ENCODE assay signal across 7 mouse cellular contexts in genomic region chr2:106889297-106890000, GRCm38 (mm10).
DNase-seq lines count a peak whose midpoint lies in the region; ATAC-seq lines count a peak whose summit lies in the region.

No protein-coding gene starts in this region.

- no peaks in the 10 kb centered on the region for H3K36me3 ChIP-seq in neural tube, embryonic 15.5 days
- no peaks in the 10 kb centered on the region for H3K36me3 ChIP-seq in heart, embryonic 15.5 days
- H3K36me3 ChIP-seq in limb, embryonic 13.5 days: no peaks in the 10 kb centered on the region
- H3K36me3 ChIP-seq in stomach, embryonic 16.5 days (ENCODE audit: control insufficient read depth, insufficient read depth, low read length): no peaks in the 10 kb centered on the region

- no peak overlapping the region for H3K27ac ChIP-seq in neural tube, embryonic 15.5 days (replicated peaks)
- peak overlapping the region; percentile 35; the same call in 1 of the 2 replicates for H3K27ac ChIP-seq in heart, embryonic 15.5 days
- H3K27ac ChIP-seq in limb, embryonic 13.5 days: peak overlapping the region; percentile 23; the same call in 1 of the 2 replicates
- no peak overlapping the region for H3K27ac ChIP-seq in stomach, embryonic 16.5 days (ENCODE audit: low read length)

- no peak for ATAC-seq in neural tube, embryonic 15.5 days (ENCODE audit: low FRiP score)
- ATAC-seq in heart, embryonic 15.5 days (replicated peaks; ENCODE audit: insufficient number of reproducible peaks, insufficient read depth, low FRiP score, low read depth): no peak
- peak; percentile 82 for ATAC-seq in limb, embryonic 13.5 days (ENCODE audit: low FRiP score, low read depth)
- ATAC-seq in stomach, embryonic 16.5 days (ENCODE audit: insufficient read depth, low FRiP score): peak; percentile 69; the same call in 1 of the 2 replicates

- H3K4me1 ChIP-seq in neural tube, embryonic 15.5 days: peaks cover 9% of the 10 kb centered on the region
- H3K4me1 ChIP-seq in heart, embryonic 15.5 days (replicated peaks): peaks cover 13% of the 10 kb centered on the region
- peaks cover 15% of the 10 kb centered on the region for H3K4me1 ChIP-seq in limb, embryonic 13.5 days
- peaks cover 7% of the 10 kb centered on the region; the same call in 1 of the 2 replicates for H3K4me1 ChIP-seq in stomach, embryonic 16.5 days (ENCODE audit: control insufficient read depth, insufficient read depth, low read length)

- H3K4me3 ChIP-seq in neural tube, embryonic 15.5 days (replicated peaks): no peak overlapping the region
- H3K4me3 ChIP-seq in heart, embryonic 15.5 days: no peak overlapping the region
- H3K4me3 ChIP-seq in limb, embryonic 13.5 days: no peak overlapping the region
- H3K4me3 ChIP-seq in stomach, embryonic 16.5 days (replicated peaks; ENCODE audit: low read length): no peak overlapping the region

- no peaks in the 10 kb centered on the region for H3K27me3 ChIP-seq in neural tube, embryonic 15.5 days (replicated peaks)
- H3K27me3 ChIP-seq in heart, embryonic 15.5 days: no peaks in the 10 kb centered on the region
- no peaks in the 10 kb centered on the region for H3K27me3 ChIP-seq in limb, embryonic 13.5 days
- H3K27me3 ChIP-seq in stomach, embryonic 16.5 days (ENCODE audit: control insufficient read depth, insufficient read depth, low read length): no peaks in the 10 kb centered on the region

- 10% methylated on average over 3 of the region's 3 CpGs for WGBS in neural tube, embryonic 15.5 days
- WGBS in heart, embryonic 15.5 days: 10% methylated on average over 3 of the region's 3 CpGs
- WGBS in limb, embryonic 13.5 days: 6% methylated on average over 3 of the region's 3 CpGs
- WGBS in stomach, embryonic 16.5 days: 3% methylated on average over 3 of the region's 3 CpGs

- H3K9me3 ChIP-seq in neural tube, embryonic 15.5 days (replicated peaks): no peaks in the 10 kb centered on the region
- no peaks in the 10 kb centered on the region for H3K9me3 ChIP-seq in heart, embryonic 15.5 days (replicated peaks)
- no peaks in the 10 kb centered on the region for H3K9me3 ChIP-seq in limb, embryonic 13.5 days
- H3K9me3 ChIP-seq in stomach, embryonic 16.5 days (replicated peaks; ENCODE audit: control insufficient read depth, low read length): no peaks in the 10 kb centered on the region

- peak; percentile 20 for DNase-seq in neural tube, embryonic 10.5 days (ENCODE audit: extremely low spot score, low spot score)
- DNase-seq in embryo, embryonic 9.5 days (ENCODE audit: extremely low spot score): peak; percentile 10
- DNase-seq in thymus, postnatal 36 days: no peak

- no peak overlapping the region for H3K4me2 ChIP-seq in neural tube, embryonic 15.5 days
- H3K4me2 ChIP-seq in heart, embryonic 15.5 days: peak overlapping the region; percentile 32
- no peak overlapping the region; the same call in 1 of the 2 replicates for H3K4me2 ChIP-seq in limb, embryonic 13.5 days (replicated peaks)
- no peak overlapping the region for H3K4me2 ChIP-seq in stomach, embryonic 16.5 days (ENCODE audit: low read depth, low read length)

- H3K9ac ChIP-seq in neural tube, embryonic 15.5 days (replicated peaks): no peak overlapping the region
- H3K9ac ChIP-seq in heart, embryonic 15.5 days: no peak overlapping the region
- H3K9ac ChIP-seq in limb, embryonic 13.5 days: no peak overlapping the region
- H3K9ac ChIP-seq in stomach, embryonic 16.5 days (ENCODE audit: low read length): no peak overlapping the region

Comparison
In these comparisons a context has a peak if more than half of its experiments do, and no peak if none do; other contexts are left out.
1. DNase-seq: peak in neural tube, embryonic 10.5 days (single experiment) and embryo, embryonic 9.5 days (single experiment); none in thymus, postnatal 36 days (0 of 2).
2. ATAC-seq: peak in limb, embryonic 13.5 days (single experiment) and stomach, embryonic 16.5 days (single experiment); none in neural tube, embryonic 15.5 days (single experiment) and heart, embryonic 15.5 days (single experiment).
3. H3K27ac ChIP-seq: peak in heart, embryonic 15.5 days (single experiment) and limb, embryonic 13.5 days (single experiment); none in neural tube, embryonic 15.5 days (single experiment) and stomach, embryonic 16.5 days (single experiment).